Mouse (Mus musculus): Measurements from ENCODE around the gene Ccr9. TPM values are rescaled to one million over a fixed set of nuclear protein-coding genes. Genes with fewer than 3 reads are reported as not detected.

Ccr9 gene
- total RNA-seq, 2 experiments from 2014 or later: 0.09 to 0.11 TPM

- DNase-seq: no peak
Measured at GRCm38 (mm10) chr9:123802896-123803295, 124.7 kb downstream of the Ccr9 start.

DNA sequence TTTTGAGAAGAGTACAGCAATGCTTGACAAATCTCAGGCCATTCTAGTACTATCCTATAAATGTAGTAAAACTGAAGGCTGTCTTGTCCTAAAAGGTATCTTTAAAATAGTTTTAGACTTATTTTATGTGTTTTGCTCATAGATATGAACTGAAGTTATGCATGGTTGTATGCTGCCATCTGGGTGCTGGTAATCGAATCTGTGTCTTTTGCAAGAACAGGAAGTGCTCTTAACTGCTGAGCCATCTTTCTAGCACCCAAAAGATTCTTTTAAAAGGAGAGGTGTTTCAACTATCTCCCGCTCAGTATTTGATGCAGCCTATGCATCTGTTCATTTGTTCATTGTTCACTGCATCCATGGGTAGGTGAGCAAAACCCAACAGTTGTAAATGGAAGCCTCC lies 127.0 kb downstream of the Ccr9 start:
- no peak for DNase-seq

GRCm38 (mm10) chr9:123806267-123806666 lies 128.0 kb downstream of the Ccr9 start, which contains the start of gene Cxcr6:
Cxcr6 (plus strand) TSS chr9:123806475.
- no peak for DNase-seq

GRCm38 (mm10) chr9:123808583-123808982 lies 130.3 kb downstream of the Ccr9 start:
- no peak for DNase-seq

GRCm38 (mm10) chr9:123811831-123812230 lies 133.6 kb downstream of the Ccr9 start:
- DNase-seq: no peak

- DNase-seq: no peak
Measured at GRCm38 (mm10) chr9:123814326-123814725, 136.1 kb downstream of the Ccr9 start.

GRCm38 (mm10) chr9:123814821-123815220 lies 136.6 kb downstream of the Ccr9 start:
- no peak for DNase-seq

DNA sequence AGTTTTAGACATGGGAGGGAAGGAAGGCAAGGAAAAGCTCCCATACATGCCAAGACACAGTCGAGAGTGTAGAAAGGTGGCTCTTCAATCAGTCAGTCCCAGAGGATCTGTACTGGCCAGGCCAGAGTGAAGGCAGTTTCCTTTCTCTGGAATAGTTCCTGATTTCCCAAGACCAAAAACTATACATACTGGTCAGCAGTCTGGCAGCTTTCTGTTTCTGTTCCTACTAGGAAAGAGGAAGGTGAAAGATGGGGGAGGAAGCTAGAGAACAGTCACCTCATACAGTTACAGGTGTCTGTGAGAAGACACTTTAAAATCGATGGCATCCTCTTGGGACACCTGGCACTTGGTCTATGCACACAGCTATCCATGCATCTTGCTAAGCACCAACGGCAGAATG lies 137.2 kb downstream of the Ccr9 start:
- DNase-seq: no peak

DNA sequence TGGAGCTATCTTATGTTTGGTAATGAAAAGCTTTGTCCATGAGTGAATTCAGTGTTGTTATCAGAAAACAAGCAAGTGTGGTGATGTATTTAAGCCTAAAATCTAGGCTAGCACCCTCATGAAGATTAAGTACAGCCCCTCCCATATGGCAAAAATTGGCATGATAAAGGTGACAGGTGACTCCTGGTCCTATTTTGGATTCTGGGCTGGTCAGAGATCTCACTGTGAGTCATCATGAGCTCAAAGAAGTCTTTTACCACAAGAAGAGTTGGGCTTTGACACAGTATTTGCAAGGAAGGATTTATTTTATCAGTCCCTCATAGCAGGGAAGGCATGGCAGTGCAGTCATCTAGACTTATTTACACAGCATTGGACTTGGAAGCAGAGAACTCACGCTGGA lies 137.8 kb downstream of the Ccr9 start:
- DNase-seq: no peak

- DNase-seq: no peak
Measured at GRCm38 (mm10) chr9:123818601-123819000, 140.4 kb downstream of the Ccr9 start.

DNA sequence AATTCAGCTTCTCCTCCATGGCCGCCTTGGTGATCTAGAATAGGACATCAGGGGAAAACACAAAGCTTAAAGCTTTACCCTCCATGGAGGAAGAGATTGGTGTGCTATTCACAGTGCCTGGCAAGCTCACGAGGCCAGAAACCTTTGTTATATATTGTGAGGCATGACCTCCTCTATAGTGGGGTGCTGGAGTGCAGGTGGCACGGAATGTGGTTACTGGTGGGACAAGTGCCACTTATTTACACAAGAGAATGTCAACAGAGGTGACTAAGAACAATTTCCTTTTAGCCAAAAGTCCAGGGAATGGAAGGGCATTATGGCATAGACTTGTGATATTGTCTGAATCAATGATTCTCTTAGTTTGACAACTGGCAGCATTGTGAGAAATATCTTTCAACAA lies 148.4 kb downstream of the Ccr9 start:
- no peak for DNase-seq

DNA sequence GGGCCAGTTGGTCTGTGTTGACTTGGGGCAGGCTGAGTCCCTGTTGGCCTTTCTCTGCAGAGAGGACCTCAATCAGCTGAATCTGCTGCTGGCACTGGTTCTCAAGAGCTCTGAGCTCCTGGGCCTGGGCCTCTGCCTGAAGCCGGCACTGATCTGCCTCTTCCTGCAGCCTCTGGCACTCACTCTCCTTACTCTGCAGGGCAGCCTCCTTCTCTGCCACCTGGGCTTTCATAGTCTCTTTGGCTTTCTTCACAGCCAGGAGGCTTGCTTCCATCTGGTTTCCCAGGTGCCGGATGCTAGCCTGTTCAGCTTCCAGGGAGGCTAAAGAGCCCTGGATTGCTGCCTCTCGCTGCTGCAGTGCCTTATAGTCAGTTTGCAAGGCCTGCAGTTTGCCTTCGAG lies 150.7 kb downstream of the Ccr9 start:
- no peak for DNase-seq

Other genes starting within 250 kb of the Ccr9 start
- gene Limd1, start 199.7 kb upstream of the Ccr9 start, total RNA-seq (2021): 10 to 100 TPM; 34.7 to 35.3 TPM
- 10 to 100 TPM; 21.7 to 24.0 TPM for gene Sacm1l, start 148.7 kb upstream of the Ccr9 start, total RNA-seq (2021)
- not detected for gene Slc6a20b, start 45.9 kb upstream of the Ccr9 start, total RNA-seq (2021)
- gene Slc6a20a, start 446 bp downstream of the Ccr9 start, total RNA-seq (2021): under 1 TPM in 1 of 2 experiments, not detected in 1; 0.20 TPM
- 10 to 100 TPM; 19.4 to 25.0 TPM for gene Lztfl1, start 39.3 kb downstream of the Ccr9 start, total RNA-seq (2021)
- not detected for gene Cxcr6, start 128.0 kb downstream of the Ccr9 start, total RNA-seq (2021)
- 100 to 1,000 TPM; 158 to 173 TPM for gene Fyco1, start 173.5 kb downstream of the Ccr9 start, total RNA-seq (2021)
- gene Xcr1, start 183.6 kb downstream of the Ccr9 start, total RNA-seq (2021): under 1 TPM in 1 of 2 experiments, not detected in 1; 0.05 TPM